Mouse (Mus musculus): ENCODE measurements around the gene Ppfibp2. TPM values are rescaled to one million over a fixed set of nuclear protein-coding genes. Genes with fewer than 3 reads are reported as not detected.
A peak's percentile ranks its signal among the peaks of the same experiment; 100 is the strongest.

Gene Ppfibp2
- 2.3 and 3.2 TPM in 2 replicates for polyA plus RNA-seq (2016; fragmentation: Nextera tagmentation; extraction: Ambion mirVana)

- Histone ChIP-seq H3K4me2 (replicated peaks) (peak within 1 kb of the TSS; percentile 78), H3K27me3 (peaks cover 11% of the 10 kb centered on the region), H3K9ac (replicated peaks) (peak within 1 kb of the TSS; percentile 50), H3K36me3 (no peaks in the 10 kb centered on the region), H3K27ac (replicated peaks) (no peak within 1 kb of the TSS), H3K4me3 (peak within 1 kb of the TSS; percentile 49), H3K9me3 (no peaks in the 10 kb centered on the region), H3K4me1 (0 out of 2 replicates have a peak, but pooled peaks cover 2% of the 10 kb centered on the region)
- WGBS, result under 1% methylated on average over 23 of the region's 24 CpGs
- ATAC-seq (ENCODE audit: low FRiP score, low read depth), result peak; percentile 96
Measured at GRCm38 (mm10) chr7:107594857-107595402, at the start of gene Ppfibp2. Gene Ppfibp2 (plus strand): TSS chr7:107595207.

- H3K27me3 ChIP-seq, result no peaks in the 10 kb centered on the region
- H3K4me2 ChIP-seq (replicated peaks), result no peak overlapping the region
- no peaks in the 10 kb centered on the region for H3K36me3 ChIP-seq
- WGBS, result 96% methylated on average over 3 of the region's 3 CpGs
- H3K27ac ChIP-seq (replicated peaks), result no peak overlapping the region
- H3K9ac ChIP-seq (replicated peaks), result no peak overlapping the region
- no peaks in the 10 kb centered on the region for H3K9me3 ChIP-seq
- no peaks in the 10 kb centered on the region for H3K4me1 ChIP-seq
- H3K4me3 ChIP-seq, result no peak overlapping the region
- no peak for ATAC-seq (ENCODE audit: low FRiP score, low read depth)
Measured at GRCm38 (mm10) chr7:107547872-107548271, 47.1 kb upstream of the Ppfibp2 start.

DNA sequence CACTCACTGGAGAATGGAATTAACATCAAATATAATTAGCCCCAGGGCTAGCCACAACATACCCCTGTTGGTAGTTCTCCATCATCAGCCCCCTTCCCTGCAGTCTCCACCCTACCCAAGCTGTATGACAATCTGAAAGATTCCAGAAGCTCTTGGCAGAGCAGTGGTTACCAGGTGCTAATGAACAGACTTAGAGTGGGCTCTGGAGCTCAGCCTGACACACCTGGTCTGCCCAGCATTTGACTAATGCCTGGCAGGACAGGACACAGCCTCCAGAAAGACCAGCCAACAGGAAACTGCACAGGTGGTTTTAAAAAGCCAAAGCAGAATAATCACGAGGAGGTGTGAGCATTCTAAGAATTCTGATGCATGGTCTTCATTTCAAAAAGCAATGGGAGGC, 41.5 kb upstream of the Ppfibp2 start:
- H3K27ac ChIP-seq (replicated peaks), result no peak overlapping the region
- no peaks in the 10 kb centered on the region for H3K9me3 ChIP-seq
- H3K4me3 ChIP-seq, result no peak overlapping the region
- WGBS, result 64% methylated on average over 1 of the region's 1 CpGs
- ATAC-seq (ENCODE audit: low FRiP score, low read depth), result no peak
- H3K9ac ChIP-seq (replicated peaks), result no peak overlapping the region
- no peaks in the 10 kb centered on the region for H3K27me3 ChIP-seq
- H3K4me2 ChIP-seq (replicated peaks), result no peak overlapping the region
- H3K4me1 ChIP-seq, result no peaks in the 10 kb centered on the region
- no peaks in the 10 kb centered on the region for H3K36me3 ChIP-seq

- Histone ChIP-seq H3K27ac (replicated peaks) (no peak overlapping the region), H3K9ac (replicated peaks) (no peak overlapping the region), H3K4me2 (replicated peaks) (no peak overlapping the region), H3K4me3 (no peak overlapping the region), H3K9me3 (no peaks in the 10 kb centered on the region), H3K4me1 (no peaks in the 10 kb centered on the region), H3K36me3 (no peaks in the 10 kb centered on the region), H3K27me3 (no peaks in the 10 kb centered on the region)
- no peak for ATAC-seq (ENCODE audit: low FRiP score, low read depth)
- 83% methylated on average over 3 of the region's 3 CpGs for WGBS
Measured at GRCm38 (mm10) chr7:107555906-107556305, 39.1 kb upstream of the Ppfibp2 start.

- no peak for ATAC-seq (ENCODE audit: low FRiP score, low read depth)
- WGBS, result 84% methylated on average over 2 of the region's 2 CpGs
- no peaks in the 10 kb centered on the region for H3K36me3 ChIP-seq
- H3K4me1 ChIP-seq, result no peaks in the 10 kb centered on the region
- H3K4me2 ChIP-seq (replicated peaks), result no peak overlapping the region
- no peak overlapping the region for H3K27ac ChIP-seq (replicated peaks)
- no peaks in the 10 kb centered on the region for H3K27me3 ChIP-seq
- H3K9me3 ChIP-seq, result no peaks in the 10 kb centered on the region
- H3K4me3 ChIP-seq, result no peak overlapping the region
- H3K9ac ChIP-seq (replicated peaks), result no peak overlapping the region
Measured at GRCm38 (mm10) chr7:107560675-107561074, 34.3 kb upstream of the Ppfibp2 start.

DNA sequence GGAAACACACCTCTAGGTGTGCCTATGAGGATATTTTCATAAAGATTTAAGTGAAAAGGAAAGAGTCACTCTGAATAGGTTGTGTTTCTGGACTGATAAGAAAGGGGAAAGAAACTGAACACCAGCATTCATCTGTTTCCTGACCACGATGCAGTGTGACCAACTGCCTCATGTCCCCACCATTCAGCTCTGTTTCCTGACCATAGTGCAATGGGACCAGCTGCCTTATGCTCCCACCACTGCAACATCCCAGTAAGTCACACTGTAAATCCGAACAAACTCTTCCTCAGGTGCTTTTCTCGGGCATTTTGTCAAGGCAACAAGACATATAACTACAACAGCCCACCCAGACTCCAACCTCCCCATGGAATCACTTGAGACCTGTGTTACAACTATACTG, 33.4 kb upstream of the Ppfibp2 start:
- Histone ChIP-seq H3K9me3 (no peaks in the 10 kb centered on the region), H3K27me3 (no peaks in the 10 kb centered on the region), H3K36me3 (no peaks in the 10 kb centered on the region), H3K4me3 (no peak overlapping the region), H3K9ac (replicated peaks) (no peak overlapping the region), H3K27ac (replicated peaks) (no peak overlapping the region), H3K4me1 (no peaks in the 10 kb centered on the region), H3K4me2 (replicated peaks) (no peak overlapping the region)
- WGBS, result 84% methylated on average over 3 of the region's 3 CpGs
- no peak for ATAC-seq (ENCODE audit: low FRiP score, low read depth)

DNA sequence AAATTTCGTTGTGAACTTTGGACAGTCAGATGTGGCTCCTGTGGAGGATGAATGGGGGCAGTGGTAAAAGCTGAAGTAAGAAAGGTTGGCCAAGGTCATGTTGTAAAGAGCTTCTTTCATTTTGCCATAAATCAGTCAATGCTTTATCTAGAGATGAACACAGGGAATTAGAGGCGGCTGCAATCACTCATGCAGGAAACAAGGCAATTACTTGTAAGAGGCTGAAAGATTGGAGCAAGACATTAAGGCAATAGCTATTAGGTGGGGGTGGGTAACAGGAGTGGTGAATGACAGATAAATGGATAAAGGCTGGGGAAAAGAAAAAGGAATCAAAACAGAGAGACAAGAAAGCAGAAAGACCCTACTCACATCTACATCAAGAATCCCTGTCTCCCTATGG, 31.3 kb upstream of the Ppfibp2 start:
- Histone ChIP-seq H3K4me1 (no peaks in the 10 kb centered on the region), H3K9me3 (no peaks in the 10 kb centered on the region), H3K4me3 (no peak overlapping the region), H3K36me3 (no peaks in the 10 kb centered on the region), H3K9ac (replicated peaks) (no peak overlapping the region), H3K27me3 (no peaks in the 10 kb centered on the region), H3K4me2 (replicated peaks) (no peak overlapping the region), H3K27ac (replicated peaks) (no peak overlapping the region)
- WGBS, result 66% methylated on average over 2 of the region's 2 CpGs
- ATAC-seq (ENCODE audit: low FRiP score, low read depth), result no peak

DNA sequence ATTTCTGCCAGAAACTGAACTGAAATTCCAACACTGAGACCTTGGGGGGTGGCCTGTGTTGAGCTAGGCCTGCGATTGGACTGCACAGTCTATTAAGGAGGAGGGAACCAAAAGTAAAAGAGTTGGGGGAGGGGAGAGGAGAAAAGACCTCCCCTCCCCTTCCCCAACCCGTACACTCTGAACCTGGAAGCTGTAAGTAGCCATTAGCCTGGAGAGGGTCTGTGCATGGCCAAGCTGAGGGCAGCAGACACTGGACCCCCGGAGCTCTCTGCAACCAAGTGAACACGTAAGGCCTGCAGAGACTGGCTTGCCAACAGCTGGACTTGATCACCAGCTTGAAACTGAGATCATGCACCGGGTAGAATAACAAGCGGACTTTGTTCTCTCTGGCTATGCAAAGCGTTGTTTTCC, 27.7 kb upstream of the Ppfibp2 start, which contains the start of gene Olfml1:
TSS of gene Olfml1 (plus strand) at position 186 of the 411 bp plus-strand sequence.
- H3K27ac ChIP-seq (replicated peaks), result no peak within 1 kb of the TSS
- H3K36me3 ChIP-seq, result no peaks in the 10 kb centered on the region
- H3K4me1 ChIP-seq, result no peaks in the 10 kb centered on the region
- no peak within 1 kb of the TSS for H3K4me3 ChIP-seq
- 64% methylated on average over 7 of the region's 7 CpGs for WGBS
- H3K4me2 ChIP-seq (replicated peaks), result no peak within 1 kb of the TSS
- H3K9me3 ChIP-seq, result no peaks in the 10 kb centered on the region
- ATAC-seq (ENCODE audit: low FRiP score, low read depth), result no peak
- H3K27me3 ChIP-seq, result no peaks in the 10 kb centered on the region
- H3K9ac ChIP-seq (replicated peaks), result no peak within 1 kb of the TSS

GRCm38 (mm10) chr7:107567674-107568073, 27.3 kb upstream of the Ppfibp2 start:
- Histone ChIP-seq H3K4me2 (replicated peaks) (no peak overlapping the region), H3K4me1 (no peaks in the 10 kb centered on the region), H3K9ac (replicated peaks) (no peak overlapping the region), H3K36me3 (no peaks in the 10 kb centered on the region), H3K27ac (replicated peaks) (no peak overlapping the region), H3K27me3 (no peaks in the 10 kb centered on the region), H3K4me3 (no peak overlapping the region), H3K9me3 (no peaks in the 10 kb centered on the region)
- ATAC-seq (ENCODE audit: low FRiP score, low read depth), result no peak
- 80% methylated on average over 5 of the region's 5 CpGs for WGBS

- H3K27ac ChIP-seq (replicated peaks), result no peak overlapping the region
- ATAC-seq (ENCODE audit: low FRiP score, low read depth), result no peak
- H3K27me3 ChIP-seq, result no peaks in the 10 kb centered on the region
- no peaks in the 10 kb centered on the region for H3K9me3 ChIP-seq
- H3K36me3 ChIP-seq, result no peaks in the 10 kb centered on the region
- no peaks in the 10 kb centered on the region for H3K4me1 ChIP-seq
- no peak overlapping the region for H3K9ac ChIP-seq (replicated peaks)
- H3K4me3 ChIP-seq, result no peak overlapping the region
- no peak overlapping the region for H3K4me2 ChIP-seq (replicated peaks)
- WGBS, result 71% methylated on average over 4 of the region's 4 CpGs
Measured at GRCm38 (mm10) chr7:107568971-107569370, 26.0 kb upstream of the Ppfibp2 start.

GRCm38 (mm10) chr7:107573856-107574255, 21.2 kb upstream of the Ppfibp2 start:
- Histone ChIP-seq H3K9me3 (no peaks in the 10 kb centered on the region), H3K36me3 (no peaks in the 10 kb centered on the region), H3K4me3 (no peak overlapping the region), H3K9ac (replicated peaks) (no peak overlapping the region), H3K4me2 (replicated peaks) (no peak overlapping the region), H3K4me1 (no peaks in the 10 kb centered on the region), H3K27ac (replicated peaks) (no peak overlapping the region), H3K27me3 (no peaks in the 10 kb centered on the region)
- 60% methylated on average over 2 of the region's 2 CpGs for WGBS
- ATAC-seq (ENCODE audit: low FRiP score, low read depth), result no peak

GRCm38 (mm10) chr7:107574276-107574675, 20.7 kb upstream of the Ppfibp2 start:
- no peaks in the 10 kb centered on the region for H3K4me1 ChIP-seq
- H3K9me3 ChIP-seq, result no peaks in the 10 kb centered on the region
- no peak for ATAC-seq (ENCODE audit: low FRiP score, low read depth)
- H3K36me3 ChIP-seq, result no peaks in the 10 kb centered on the region
- H3K4me3 ChIP-seq, result no peak overlapping the region
- no peak overlapping the region for H3K4me2 ChIP-seq (replicated peaks)
- 78% methylated on average over 3 of the region's 3 CpGs for WGBS
- no peak overlapping the region for H3K27ac ChIP-seq (replicated peaks)
- no peaks in the 10 kb centered on the region for H3K27me3 ChIP-seq
- H3K9ac ChIP-seq (replicated peaks), result no peak overlapping the region

DNA sequence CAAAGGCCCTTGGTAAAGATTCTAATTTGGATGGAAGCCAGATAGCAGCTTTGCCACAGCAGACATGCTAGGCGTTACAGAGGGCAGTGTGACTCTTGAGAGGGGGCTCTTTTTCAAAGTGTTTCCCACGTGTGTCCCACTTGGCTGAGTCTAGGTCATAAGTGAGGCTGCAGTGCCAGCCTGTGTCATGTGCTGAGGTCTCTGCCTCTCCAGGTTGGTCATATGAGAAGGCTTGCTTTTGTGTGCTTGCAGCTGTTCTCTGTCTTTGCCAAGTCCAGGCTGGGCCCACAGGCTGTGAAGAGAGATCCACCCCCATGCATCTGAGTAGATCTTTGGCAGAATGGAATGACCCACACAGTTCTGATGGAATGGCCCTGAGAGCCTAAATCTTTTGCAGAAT, 2.4 kb upstream of the Ppfibp2 start:
- 58% methylated on average over 2 of the region's 2 CpGs for WGBS
- Histone ChIP-seq H3K27me3 (peaks cover 11% of the 10 kb centered on the region), H3K9ac (replicated peaks) (no peak overlapping the region), H3K9me3 (no peaks in the 10 kb centered on the region), H3K4me3 (no peak overlapping the region), H3K27ac (replicated peaks) (no peak overlapping the region), H3K36me3 (no peaks in the 10 kb centered on the region), H3K4me1 (0 out of 2 replicates have a peak, but pooled peaks cover 2% of the 10 kb centered on the region), H3K4me2 (replicated peaks) (no peak overlapping the region)
- no peak for ATAC-seq (ENCODE audit: low FRiP score, low read depth)

All from midbrain, embryonic 12.5 days (tissue).